Mouse (Mus musculus) intestine, postnatal 0 days (tissue): ENCODE data around the gene Hells. TPM values are rescaled to one million over a fixed set of nuclear protein-coding genes. Genes with fewer than 3 reads are reported as not detected.

ENCODE experiments used
- ATAC-seq: fragments of 200-750 bp; cut with Nextera tagmentation; 2 replicates; pipeline ENCODE4 v1.8.0; 2017; ENCODE audit warnings: mild to moderate bottlenecking, moderate TSS enrichment, moderate library complexity
- H3K27ac ChIP-seq: fragments of 300-500 bp; sonication (generic); 2 replicates; pipeline ENCODE4 v1.5.1; 2014; ENCODE audit warnings: mild to moderate bottlenecking, low read depth, low read length, moderate library complexity
- H3K27me3 ChIP-seq: fragments of 300-500 bp; sonication (generic); replicated peaks from 2 replicates; pipeline ENCODE4 v1.6.1; 2014; ENCODE audit warnings: low read length, mixed read lengths; ENCODE audit not compliant: control insufficient read depth, insufficient read depth
- H3K36me3 ChIP-seq: fragments of 300-500 bp; sonication (generic); 2 replicates; pipeline ENCODE4 v1.6.1; 2014; ENCODE audit warnings: mild to moderate bottlenecking, moderate library complexity; ENCODE audit not compliant: control insufficient read depth, insufficient read depth
- H3K4me1 ChIP-seq: fragments of 300-500 bp; sonication (generic); replicated peaks from 2 replicates; pipeline ENCODE4 v1.6.1; 2014; ENCODE audit warnings: antibody characterized with exemption, low read length, mixed read lengths; ENCODE audit not compliant: control insufficient read depth, insufficient read depth
- H3K4me2 ChIP-seq: fragments of 300-500 bp; sonication (generic); replicated peaks from 2 replicates; pipeline ENCODE4 v1.6.1; 2014; ENCODE audit warnings: low read depth, mild to moderate bottlenecking, moderate library complexity
- H3K4me3 ChIP-seq: fragments of 300-500 bp; sonication (generic); 2 replicates; pipeline ENCODE4 v1.5.1; 2014; ENCODE audit warnings: low read depth, low read length
- H3K9ac ChIP-seq: fragments of 300-500 bp; sonication (generic); 2 replicates; pipeline ENCODE4 v1.6.1; 2014; ENCODE audit warnings: mild to moderate bottlenecking, low read depth, low read length
- H3K9me3 ChIP-seq: fragments of 300-500 bp; sonication (generic); 2 replicates; pipeline ENCODE4 v1.6.1; 2016; ENCODE audit warnings: mixed run types; ENCODE audit not compliant: control insufficient read depth
- CTCF ChIP-seq: sonication (generic); IDR thresholded peaks from 2 replicates; pipeline ENCODE4 v1.5.1; 2016; ENCODE audit warnings: low read depth, mild to moderate bottlenecking, control low read depth, antibody characterized with exemption, moderate library complexity
- microRNA-seq: library from miRNA; unstranded; fragments of <30 nt; microRNA quantifications from one replicate; pipeline ENCODE4, GENCODE M21; 2016
- polyA plus RNA-seq: library from polyadenylated mRNA; unstranded; fragments of >200 nt; fragmentation: Nextera tagmentation; extraction: Ambion mirVana; gene quantifications from 2 replicates; pipeline ENCODE4 v1.2.1, GENCODE M21; 2015

Gene Hells
- polyA plus RNA-seq, 1 experiment from 2014 or later: 14.6 TPM

GRCm38 (mm10) chr19:39006715-39007114 lies 76.0 kb downstream of the Hells start, which contains the start of gene Cyp2c55:
Gene Cyp2c55 (plus strand): TSS chr19:39007019.
- no peaks in the 10 kb centered on the region for H3K27me3 ChIP-seq
- ATAC-seq: peak; percentile 42; the same call in 1 of the 2 replicates
- no peak for TF ChIP-seq CTCF
- no peaks in the 10 kb centered on the region for H3K9me3 ChIP-seq
- no peaks in the 10 kb centered on the region for H3K4me1 ChIP-seq
- H3K4me3 ChIP-seq: no peak within 1 kb of the TSS
- H3K9ac ChIP-seq: no peak within 1 kb of the TSS
- no peak within 1 kb of the TSS for H3K4me2 ChIP-seq
- no peaks in the 10 kb centered on the region for H3K36me3 ChIP-seq
- H3K27ac ChIP-seq: no peak within 1 kb of the TSS

Small RNAs within 50 kb of the gene (microRNA-seq; reads per million reads assigned to microRNA genes)
- gene Gm23800: not detected

Other genes starting within 250 kb of the Hells start
- 2.0 and 2.4 TPM in 2 replicates for gene Noc3l, start 111.7 kb upstream of the Hells start, polyA plus RNA-seq
- gene Tbc1d12, start 94.3 kb upstream of the Hells start, polyA plus RNA-seq: 1.9 and 2.2 TPM in 2 replicates
- gene Cyp2c55, start 76.1 kb downstream of the Hells start, polyA plus RNA-seq: 3.1 and 12.9 TPM in 2 replicates
- 19.6 and 20.8 TPM in 2 replicates for gene Cyp2c65, start 130.1 kb downstream of the Hells start, polyA plus RNA-seq
- gene Cyp2c66, start 183.0 kb downstream of the Hells start, polyA plus RNA-seq: 2.0 and 3.1 TPM in 2 replicates